28 mouse cellular contexts compared by ENCODE assay signal in the genomic region with DNA sequence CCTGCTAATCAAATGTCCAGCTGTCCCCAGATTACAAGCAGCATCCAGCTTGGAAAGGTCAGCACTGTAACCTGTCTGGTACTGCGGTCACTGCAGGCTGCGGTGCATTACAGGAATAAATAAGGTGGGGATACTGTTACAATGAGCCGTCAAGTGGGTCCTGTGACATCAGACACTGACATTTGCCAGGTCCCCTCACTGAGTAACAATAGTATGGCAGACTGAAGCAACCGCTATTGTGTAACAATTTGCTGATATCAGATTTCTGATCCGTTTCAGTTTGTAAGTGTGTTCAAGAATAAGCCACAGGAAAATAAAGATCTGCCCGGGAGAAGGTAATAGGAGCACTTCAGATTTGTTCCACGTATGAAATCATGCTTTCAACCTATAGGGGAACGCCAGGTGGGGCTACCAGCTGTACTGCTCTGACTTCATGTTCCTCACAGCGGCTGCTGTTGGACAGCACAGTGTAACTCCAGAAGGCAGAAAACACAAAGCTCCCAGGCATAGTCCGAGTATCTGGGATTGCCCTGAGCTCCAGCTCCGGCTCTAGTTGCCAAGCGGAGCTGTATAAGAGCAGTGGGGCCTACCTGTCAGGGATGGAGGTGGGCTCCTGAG. TPM values are rescaled to one million over a fixed set of nuclear protein-coding genes. Genes with fewer than 3 reads are reported as not detected.
DNase-seq lines count a peak whose midpoint lies in the region; ATAC-seq and TF ChIP-seq lines count a peak whose summit lies in the region.
"Had no signal": no experiment of that assay in that cellular context is flagged by ENCODE, and none has a peak within 500 bp of the region (broad histone marks: within the 10 kb centered on the region; RNA-seq: fewer than 3 reads in every experiment).

No protein-coding gene starts in this region.

- DNase-seq in heart, postnatal 4 days, result no peak
- DNase-seq in liver, adult 2 months (ENCODE audit: extremely low read depth, low read depth, low spot score), result peak; percentile 51
- DNase-seq in liver, postnatal 0 days, result no peak
- peak; percentile 44 for DNase-seq in 416B (ENCODE audit: low read depth)
- DNase-seq in cerebellum, postnatal 36 days, result no peak
- DNase-seq: adrenal gland, adult 8-10 months; adrenal gland, postnatal 25 days; cerebellum, adult 11-12 months; cerebellum, adult 8-10 months; cerebellum, postnatal 10 days; forebrain, postnatal 0 days; gastrocnemius, postnatal 25 days; heart, adult 18-20 months; heart, postnatal 36 days; kidney, adult 18-20 months had no signal

- TF ChIP-seq CTCF in liver, adult 2 months (IDR thresholded peaks at IDR 0.05; ENCODE audit: low read depth, low read length), result no peak
- no peak for TF ChIP-seq CTCF in liver, postnatal 0 days (IDR thresholded peaks at IDR 0.05; ENCODE audit: low read depth)

- no peak overlapping the region for H3K4me2 ChIP-seq in heart, embryonic 14.5 days (ENCODE audit: low read length)
- no peak overlapping the region for H3K4me2 ChIP-seq in liver, postnatal 0 days (ENCODE audit: low read depth, low read length)
- no peak overlapping the region for H3K4me2 ChIP-seq in embryonic facial prominence, embryonic 13.5 days
- no peak overlapping the region for H3K4me2 ChIP-seq in forebrain, embryonic 13.5 days
- H3K4me2 ChIP-seq: heart, embryonic 12.5 days; hindbrain, embryonic 14.5 days had no signal

- no peaks in the 10 kb centered on the region for H3K9me3 ChIP-seq in heart, embryonic 14.5 days (ENCODE audit: control insufficient read depth, low read length)
- no peaks in the 10 kb centered on the region for H3K9me3 ChIP-seq in liver, postnatal 0 days (ENCODE audit: low read length)
- no peaks in the 10 kb centered on the region for H3K9me3 ChIP-seq in embryonic facial prominence, embryonic 13.5 days
- no peaks in the 10 kb centered on the region for H3K9me3 ChIP-seq in forebrain, embryonic 13.5 days (replicated peaks)
- H3K9me3 ChIP-seq: forebrain, embryonic 10.5 days; heart, embryonic 12.5 days had no signal

- no peak for ATAC-seq in heart, embryonic 14.5 days (ENCODE audit: insufficient number of reproducible peaks, insufficient read depth, low FRiP score, low read depth)
- ATAC-seq in liver, postnatal 0 days, result no peak
- ATAC-seq in embryonic facial prominence, embryonic 13.5 days (ENCODE audit: insufficient number of reproducible peaks, insufficient read depth, low FRiP score, low TSS enrichment, low read depth), result peak; percentile 56; the same call in 1 of the 2 replicates
- no peak for ATAC-seq in forebrain, embryonic 13.5 days
- ATAC-seq: activated CD4-positive, CD25-positive, alpha-beta regulatory T cell, adult 4 months; CD4-positive, CD25-positive, alpha-beta regulatory T cell, adult 4 months; forebrain, embryonic 14.5 days; forebrain, postnatal 0 days; hindbrain, postnatal 0 days; inflammation-experienced regulatory T-cells, adult 6 months; intestine, embryonic 16.5 days had no signal

- TF ChIP-seq EP300 in liver, postnatal 0 days (IDR thresholded peaks at IDR 0.05; ENCODE audit: low read depth), result no peak

- no peak overlapping the region for H3K4me3 ChIP-seq in heart, embryonic 14.5 days (ENCODE audit: control insufficient read depth in 1 of 2, insufficient read depth in 1 of 2, low read depth in 1 of 2, low read length in 2 of 2)
- no peak overlapping the region for H3K4me3 ChIP-seq in liver, adult 2 months (ENCODE audit: insufficient read depth, low read depth, low read length)
- no peak overlapping the region for H3K4me3 ChIP-seq in liver, postnatal 0 days (ENCODE audit: low read depth, low read length)
- H3K4me3 ChIP-seq in embryonic facial prominence, embryonic 13.5 days, result no peak overlapping the region
- H3K4me3 ChIP-seq in forebrain, embryonic 13.5 days, result no peak overlapping the region
- H3K4me3 ChIP-seq: forebrain, embryonic 10.5 days; heart, embryonic 12.5 days had no signal

- peak overlapping the region; percentile 8; the same call in 1 of the 2 replicates for H3K9ac ChIP-seq in heart, embryonic 14.5 days (ENCODE audit: low read length)
- H3K9ac ChIP-seq in liver, adult 2 months (ENCODE audit: low read depth, low read length), result no peak overlapping the region
- no peak overlapping the region for H3K9ac ChIP-seq in liver, postnatal 0 days (replicated peaks)
- H3K9ac ChIP-seq in embryonic facial prominence, embryonic 13.5 days, result no peak overlapping the region
- no peak overlapping the region for H3K9ac ChIP-seq in forebrain, embryonic 13.5 days
- H3K9ac ChIP-seq: forebrain, postnatal 0 days; heart, embryonic 12.5 days; hindbrain, embryonic 14.5 days had no signal

- TF ChIP-seq POLR2A in liver, adult 2 months (IDR thresholded peaks at IDR 0.05; ENCODE audit: extremely low read depth, insufficient read depth, low read length), result no peak

- H3K36me3 ChIP-seq in heart, embryonic 14.5 days (ENCODE audit: control insufficient read depth, insufficient read depth, low read length), result peaks cover 83% of the 10 kb centered on the region
- peaks cover 19% of the 10 kb centered on the region for H3K36me3 ChIP-seq in liver, adult 2 months (ENCODE audit: control insufficient read depth, insufficient read depth, low read length)
- H3K36me3 ChIP-seq in liver, postnatal 0 days (replicated peaks; ENCODE audit: insufficient read depth, low read length), result peaks cover 84% of the 10 kb centered on the region
- peaks cover 96% of the 10 kb centered on the region for H3K36me3 ChIP-seq in embryonic facial prominence, embryonic 13.5 days
- H3K36me3 ChIP-seq in forebrain, embryonic 13.5 days (ENCODE audit: poor library complexity, severe bottlenecking), result peaks cover 98% of the 10 kb centered on the region

- 52% methylated on average over 12 of the region's 12 CpGs for WGBS in heart, embryonic 14.5 days
- WGBS in liver, adult 2 months, result 63% methylated on average over 12 of the region's 12 CpGs
- WGBS in liver, postnatal 0 days (ENCODE audit: insufficient replicate concordance), result 85% methylated on average over 12 of the region's 12 CpGs
- WGBS in embryonic facial prominence, embryonic 13.5 days, result 65% methylated on average over 12 of the region's 12 CpGs
- whole genome bisulfite sequencing in forebrain, embryonic 13.5 days, result 92% methylated on average over 12 of the region's 12 CpGs

- H3K27ac ChIP-seq in heart, embryonic 14.5 days (replicated peaks in 1 of 2; ENCODE audit: control insufficient read depth in 1 of 2, insufficient read depth in 1 of 2, low read depth in 2 of 2, low read length in 2 of 2), result no peak overlapping the region
- H3K27ac ChIP-seq in liver, adult 2 months (replicated peaks; ENCODE audit: insufficient read depth, low read depth, low read length), result peak overlapping the region; percentile 67
- no peak overlapping the region for H3K27ac ChIP-seq in liver, postnatal 0 days (ENCODE audit: low read depth)
- H3K27ac ChIP-seq in embryonic facial prominence, embryonic 13.5 days, result no peak overlapping the region
- H3K27ac ChIP-seq in forebrain, embryonic 13.5 days, result no peak overlapping the region
- H3K27ac ChIP-seq: forebrain, embryonic 10.5 days; hindbrain, embryonic 14.5 days; hindbrain, postnatal 0 days had no signal

- peaks cover 8 to 18% of the 10 kb centered on the region in 2 experiments for H3K4me1 ChIP-seq in heart, embryonic 14.5 days (ENCODE audit: control insufficient read depth in 2 of 2, insufficient read depth in 2 of 2, low read length in 2 of 2)
- H3K4me1 ChIP-seq in liver, adult 2 months (ENCODE audit: control insufficient read depth, insufficient read depth, low read length), result peaks cover 18% of the 10 kb centered on the region
- H3K4me1 ChIP-seq in liver, postnatal 0 days (ENCODE audit: insufficient read depth), result no peaks in the 10 kb centered on the region
- peaks cover 3% of the 10 kb centered on the region; the same call in 1 of the 2 replicates for H3K4me1 ChIP-seq in embryonic facial prominence, embryonic 13.5 days
- peaks cover 8% of the 10 kb centered on the region; the same call in 1 of the 2 replicates for H3K4me1 ChIP-seq in forebrain, embryonic 13.5 days
- H3K4me1 ChIP-seq: forebrain, embryonic 10.5 days had no signal

- H3K79me2 ChIP-seq in liver, adult 2 months (ENCODE audit: control insufficient read depth, insufficient read depth, low read length), result no peaks in the 10 kb centered on the region

- no peaks in the 10 kb centered on the region for H3K27me3 ChIP-seq in heart, embryonic 14.5 days (ENCODE audit: control insufficient read depth, insufficient read depth, low read length)
- no peaks in the 10 kb centered on the region for H3K27me3 ChIP-seq in liver, adult 2 months (ENCODE audit: control insufficient read depth, insufficient read depth, low read length)
- H3K27me3 ChIP-seq in liver, postnatal 0 days (ENCODE audit: insufficient read depth, low read length), result no peaks in the 10 kb centered on the region
- H3K27me3 ChIP-seq in embryonic facial prominence, embryonic 13.5 days, result no peaks in the 10 kb centered on the region
- no peaks in the 10 kb centered on the region for H3K27me3 ChIP-seq in forebrain, embryonic 13.5 days
- H3K27me3 ChIP-seq: heart, embryonic 12.5 days had no signal

RNA-seq across cellular contexts. Expression of gene Tlr2, which starts 59.3 kb away (rescaled TPM):
- polyA plus RNA-seq in heart, embryonic 14.5 days (2014; fragmentation: Nextera tagmentation; extraction: Ambion mirVana), result 2.5 and 2.6 TPM in 2 replicates
- total RNA-seq in heart, postnatal 4 days (2021), result 1 to 10 TPM; 1.5 to 1.6 TPM
- 2.0 and 2.4 TPM in 2 replicates for total RNA-seq in liver, adult 2 months (2014; rRNA removed)
- 0.56 and 1.1 TPM in 2 replicates for polyA plus RNA-seq in liver, adult 2 months (2012; rRNA removed)
- 2.1 and 2.5 TPM in 2 replicates for polyA plus RNA-seq in liver, postnatal 0 days (2015; fragmentation: Nextera tagmentation; extraction: Ambion mirVana)
- 5.4 and 6.7 TPM in 2 replicates for polyA plus RNA-seq in embryonic facial prominence, embryonic 13.5 days (2015; fragmentation: Nextera tagmentation; extraction: Ambion mirVana)
- polyA plus RNA-seq in forebrain, embryonic 13.5 days (2015; fragmentation: Nextera tagmentation; extraction: Ambion mirVana), result 0.57 and 0.68 TPM in 2 replicates
- total RNA-seq: MEL had no signal

Comparison
In these comparisons a context has a peak if more than half of its experiments do, and no peak if none do; other contexts are left out.
1. DNase-seq: peak in liver, adult 2 months (single experiment) and 416B (single experiment); none in heart, postnatal 4 days (single experiment), liver, postnatal 0 days (single experiment) and cerebellum, postnatal 36 days (0 of 2).